Mouse (Mus musculus): ENCODE results near the gene Pde11a. TPM values are rescaled to one million over a fixed set of nuclear protein-coding genes. Genes with fewer than 3 reads are reported as not detected.

Pde11a gene
- 0.18 and 0.24 TPM in 2 replicates for polyA plus RNA-seq (2015; fragmentation: Nextera tagmentation; extraction: Ambion mirVana)

GRCm38 (mm10) chr2:76338215-76339156 is at the start of gene Pde11a:
TSS of gene Pde11a (minus strand) at chr2:76338774.
- ATAC-seq (replicated peaks; ENCODE audit: insufficient number of reproducible peaks, insufficient read depth, low FRiP score, low read depth) = peak; percentile 66; the same call in 1 of the 2 replicates
- peak within 1 kb of the TSS; percentile 45 for H3K9ac ChIP-seq
- WGBS = 15% methylated on average over 40 of the region's 41 CpGs

GRCm38 (mm10) chr2:76386531-76386930 is 48.0 kb upstream of the Pde11a start:
- Histone ChIP-seq H3K9me3 (replicated peaks) (no peaks in the 10 kb centered on the region), H3K27me3 (no peaks in the 10 kb centered on the region), H3K27ac (no peak overlapping the region), H3K9ac (no peak overlapping the region), H3K36me3 (peaks cover 18% of the 10 kb centered on the region), H3K4me2 (no peak overlapping the region), H3K4me1 (replicated peaks) (no peaks in the 10 kb centered on the region), H3K4me3 (no peak overlapping the region)
- no peak for ATAC-seq (replicated peaks; ENCODE audit: insufficient number of reproducible peaks, insufficient read depth, low FRiP score, low read depth)

More at GRCm38 (mm10) chr2:76338215-76339156, at the start of gene Pde11a:
- Histone ChIP-seq H3K27ac (no peak within 1 kb of the TSS), H3K4me3 (peak within 1 kb of the TSS; percentile 56), H3K9me3 (replicated peaks) (no peaks in the 10 kb centered on the region), H3K27me3 (peaks cover 20% of the 10 kb centered on the region), H3K4me1 (replicated peaks) (peaks cover 9% of the 10 kb centered on the region), H3K36me3 (no peaks in the 10 kb centered on the region), H3K4me2 (peak within 1 kb of the TSS; percentile 97)

GRCm38 (mm10) chr2:76378646-76379045 is 40.1 kb upstream of the Pde11a start:
- H3K9me3 ChIP-seq (replicated peaks) = no peaks in the 10 kb centered on the region
- ATAC-seq (replicated peaks; ENCODE audit: insufficient number of reproducible peaks, insufficient read depth, low FRiP score, low read depth) = no peak
- H3K36me3 ChIP-seq = peaks cover 71% of the 10 kb centered on the region
- H3K4me2 ChIP-seq = no peak overlapping the region
- H3K27ac ChIP-seq = no peak overlapping the region
- H3K9ac ChIP-seq = no peak overlapping the region
- no peak overlapping the region for H3K4me3 ChIP-seq
- H3K27me3 ChIP-seq = no peaks in the 10 kb centered on the region
- no peaks in the 10 kb centered on the region for H3K4me1 ChIP-seq (replicated peaks)
- WGBS = 92% methylated on average over 19 of the region's 19 CpGs

- Histone ChIP-seq H3K27me3 (no peaks in the 10 kb centered on the region), H3K4me1 (replicated peaks) (peaks cover 20% of the 10 kb centered on the region), H3K27ac (no peak overlapping the region), H3K9me3 (replicated peaks) (no peaks in the 10 kb centered on the region), H3K9ac (no peak overlapping the region), H3K4me3 (no peak overlapping the region), H3K4me2 (no peak overlapping the region), H3K36me3 (peaks cover 53% of the 10 kb centered on the region)
- ATAC-seq (replicated peaks; ENCODE audit: insufficient number of reproducible peaks, insufficient read depth, low FRiP score, low read depth) = no peak
- 88% methylated on average over 6 of the region's 6 CpGs for WGBS
These were observed 36.1 kb upstream of the Pde11a start for GRCm38 (mm10) chr2:76374544-76375206.

- Histone ChIP-seq H3K9ac (no peak overlapping the region), H3K4me1 (replicated peaks) (peaks cover 20% of the 10 kb centered on the region), H3K27ac (peak overlapping the region; percentile 74), H3K4me3 (no peak overlapping the region; the same call in 1 of the 2 replicates), H3K27me3 (no peaks in the 10 kb centered on the region), H3K36me3 (peaks cover 30% of the 10 kb centered on the region), H3K9me3 (replicated peaks) (no peaks in the 10 kb centered on the region), H3K4me2 (peak overlapping the region; percentile 89)
- peak; percentile 72 for ATAC-seq (replicated peaks; ENCODE audit: insufficient number of reproducible peaks, insufficient read depth, low FRiP score, low read depth)
- WGBS = 34% methylated on average over 4 of the region's 4 CpGs
These were observed 33.7 kb upstream of the Pde11a start for GRCm38 (mm10) chr2:76372244-76372643.

GRCm38 (mm10) chr2:76370656-76370922 is 32.0 kb upstream of the Pde11a start:
- 3% methylated on average over 7 of the region's 7 CpGs for WGBS
- peak overlapping the region; percentile 73 for H3K27ac ChIP-seq

GRCm38 (mm10) chr2:76369821-76370655 is 31.5 kb upstream of the Pde11a start, which contains the start of gene Rbm45:
TSS of gene Rbm45 (plus strand) at chr2:76369984.
- WGBS = under 1% methylated on average over 61 of the region's 61 CpGs
- peak within 1 kb of the TSS; percentile 82 for H3K9ac ChIP-seq
- H3K4me3 ChIP-seq = peak within 1 kb of the TSS; percentile 79
- H3K4me1 ChIP-seq (replicated peaks) = peaks cover 20% of the 10 kb centered on the region
- H3K4me2 ChIP-seq = peak within 1 kb of the TSS; percentile 89
- H3K36me3 ChIP-seq = peaks cover 15% of the 10 kb centered on the region
- H3K27ac ChIP-seq = peak within 1 kb of the TSS; percentile 73
- peak; percentile 79 for ATAC-seq (replicated peaks; ENCODE audit: insufficient number of reproducible peaks, insufficient read depth, low FRiP score, low read depth)
- no peaks in the 10 kb centered on the region for H3K27me3 ChIP-seq
- H3K9me3 ChIP-seq (replicated peaks) = no peaks in the 10 kb centered on the region

More at GRCm38 (mm10) chr2:76370656-76370922, 32.0 kb upstream of the Pde11a start:
- Histone ChIP-seq H3K9ac (peak overlapping the region; percentile 82), H3K27me3 (no peaks in the 10 kb centered on the region), H3K36me3 (peaks cover 19% of the 10 kb centered on the region), H3K4me1 (replicated peaks) (peaks cover 20% of the 10 kb centered on the region), H3K9me3 (replicated peaks) (no peaks in the 10 kb centered on the region), H3K4me3 (peak overlapping the region; percentile 79), H3K4me2 (peak overlapping the region; percentile 89)
- ATAC-seq (replicated peaks; ENCODE audit: insufficient number of reproducible peaks, insufficient read depth, low FRiP score, low read depth) = no peak

GRCm38 (mm10) chr2:76368861-76369660 is 30.5 kb upstream of the Pde11a start:
- no peak overlapping the region for H3K4me3 ChIP-seq

GRCm38 (mm10) chr2:76367188-76367922 is 28.8 kb upstream of the Pde11a start:
- no peak for ATAC-seq (replicated peaks; ENCODE audit: insufficient number of reproducible peaks, insufficient read depth, low FRiP score, low read depth)

More at GRCm38 (mm10) chr2:76368861-76369660, 30.5 kb upstream of the Pde11a start:
- H3K4me2 ChIP-seq = no peak overlapping the region
- no peak for ATAC-seq (replicated peaks; ENCODE audit: insufficient number of reproducible peaks, insufficient read depth, low FRiP score, low read depth)
- H3K4me1 ChIP-seq (replicated peaks) = peaks cover 20% of the 10 kb centered on the region
- H3K27ac ChIP-seq = no peak overlapping the region
- H3K36me3 ChIP-seq = peaks cover 11% of the 10 kb centered on the region
- H3K9ac ChIP-seq = no peak overlapping the region
- H3K9me3 ChIP-seq (replicated peaks) = no peaks in the 10 kb centered on the region
- H3K27me3 ChIP-seq = no peaks in the 10 kb centered on the region
- 62% methylated on average over 13 of the region's 13 CpGs for WGBS

GRCm38 (mm10) chr2:76365811-76366210 is 27.2 kb upstream of the Pde11a start:
- Histone ChIP-seq H3K4me3 (no peak overlapping the region), H3K27me3 (no peaks in the 10 kb centered on the region), H3K27ac (no peak overlapping the region), H3K9ac (no peak overlapping the region), H3K9me3 (replicated peaks) (no peaks in the 10 kb centered on the region), H3K36me3 (no peaks in the 10 kb centered on the region), H3K4me1 (replicated peaks) (peaks cover 3% of the 10 kb centered on the region), H3K4me2 (no peak overlapping the region)
- 75% methylated on average over 4 of the region's 4 CpGs for WGBS
- ATAC-seq (replicated peaks; ENCODE audit: insufficient number of reproducible peaks, insufficient read depth, low FRiP score, low read depth) = no peak

More at GRCm38 (mm10) chr2:76367188-76367922, 28.8 kb upstream of the Pde11a start:
- H3K4me3 ChIP-seq = no peak overlapping the region
- H3K4me2 ChIP-seq = no peak overlapping the region
- WGBS = 17% methylated on average over 9 of the region's 9 CpGs
- no peaks in the 10 kb centered on the region for H3K27me3 ChIP-seq
- H3K9ac ChIP-seq = no peak overlapping the region
- no peak overlapping the region for H3K27ac ChIP-seq
- H3K4me1 ChIP-seq (replicated peaks) = peaks cover 16% of the 10 kb centered on the region
- H3K36me3 ChIP-seq = no peaks in the 10 kb centered on the region
- H3K9me3 ChIP-seq (replicated peaks) = no peaks in the 10 kb centered on the region

Data from heart, embryonic 15.5 days (tissue).